Mouse (Mus musculus) forebrain, embryonic 13.5 days (tissue): ENCODE results near the gene Pin4. TPM values are rescaled to one million over a fixed set of nuclear protein-coding genes. Genes with fewer than 3 reads are reported as not detected.

Experiments
- ATAC-seq: fragments of 200-750 bp; cut with Nextera tagmentation; 2 replicates; pipeline ENCODE4 v1.8.0; 2017
- H3K27ac ChIP-seq: fragments of 300-500 bp; sonication (generic); 2 replicates; pipeline ENCODE4 v1.5.1; 2015; ENCODE audit warnings: inconsistent platforms, mild to moderate bottlenecking, moderate library complexity
- H3K27me3 ChIP-seq: fragments of 300-500 bp; sonication (generic); 2 replicates; pipeline ENCODE4 v1.6.1; 2015; ENCODE audit warnings: mild to moderate bottlenecking, inconsistent platforms
- H3K36me3 ChIP-seq: fragments of 300-500 bp; sonication (generic); 2 replicates; pipeline ENCODE4 v1.6.1; 2015; ENCODE audit warnings: mild to moderate bottlenecking, inconsistent platforms; ENCODE audit not compliant: poor library complexity, severe bottlenecking
- H3K4me1 ChIP-seq: fragments of 300-500 bp; sonication (generic); 2 replicates; pipeline ENCODE4 v1.6.1; 2015; ENCODE audit warnings: inconsistent platforms
- H3K4me2 ChIP-seq: fragments of 300-500 bp; sonication (generic); 2 replicates; pipeline ENCODE4 v1.6.1; 2015; ENCODE audit warnings: inconsistent platforms, mild to moderate bottlenecking, moderate library complexity
- H3K4me3 ChIP-seq: fragments of 300-500 bp; sonication (generic); 2 replicates; pipeline ENCODE4 v1.5.1; 2015; ENCODE audit warnings: mild to moderate bottlenecking, inconsistent platforms
- H3K9ac ChIP-seq: fragments of 300-500 bp; sonication (generic); 2 replicates; pipeline ENCODE4 v1.6.1; 2015; ENCODE audit warnings: mild to moderate bottlenecking, inconsistent platforms
- H3K9me3 ChIP-seq: fragments of 300-500 bp; sonication (generic); replicated peaks from 2 replicates; pipeline ENCODE4 v1.6.1; 2016; ENCODE audit warnings: inconsistent platforms
- WGBS: fragments of 180-500 bp; shearing (Covaris S2); methylation state at CpG from one replicate; pipeline ENCODE4 v1.1.7; 2015; 5-methylcytosine and 5-hydroxymethylcytosine counted together
- polyA plus RNA-seq: library from polyadenylated mRNA; unstranded; fragments of >200 nt; fragmentation: Nextera tagmentation; extraction: Ambion mirVana; gene quantifications from 2 replicates; pipeline ENCODE4 v1.2.1, GENCODE M21; 2015

Gene Pin4
- polyA plus RNA-seq = 70.5 and 86.0 TPM in 2 replicates

- Histone ChIP-seq H3K27me3 (no peaks in the 10 kb centered on the region), H3K4me2 (peak within 1 kb of the TSS; percentile 68), H3K4me3 (peak within 1 kb of the TSS; percentile 64), H3K4me1 (peaks cover 9% of the 10 kb centered on the region; the same call in 1 of the 2 replicates), H3K36me3 (peaks cover 9% of the 10 kb centered on the region), H3K27ac (peak within 1 kb of the TSS; percentile 72), H3K9ac (peak within 1 kb of the TSS; percentile 70), H3K9me3 (no peaks in the 10 kb centered on the region)
- ATAC-seq = peak; percentile 99
- WGBS = 20% methylated on average over 30 of the region's 30 CpGs
Measured at GRCm38 (mm10) chrX:102119042-102119864, at the start of gene Pin4. Gene Pin4 (plus strand): TSS chrX:102119447.

- H3K9ac ChIP-seq = peak within 1 kb of the TSS; percentile 77
- H3K36me3 ChIP-seq = no peaks in the 10 kb centered on the region
- 0 out of 2 replicates have a peak, but pooled peaks cover 3% of the 10 kb centered on the region for H3K27me3 ChIP-seq
- H3K4me1 ChIP-seq = peaks cover 45% of the 10 kb centered on the region
- ATAC-seq = peak; percentile 97
- 23% methylated on average over 61 of the region's 61 CpGs for WGBS
- H3K4me2 ChIP-seq = peak within 1 kb of the TSS; percentile 64
- no peaks in the 10 kb centered on the region for H3K9me3 ChIP-seq
- H3K4me3 ChIP-seq = peak within 1 kb of the TSS; percentile 56
- H3K27ac ChIP-seq = peak within 1 kb of the TSS; percentile 87
Measured at GRCm38 (mm10) chrX:102070591-102071471, 48.4 kb upstream of the Pin4 start, which contains the start of gene Rtl5. Gene Rtl5 (minus strand): TSS chrX:102071304.

- Histone ChIP-seq H3K36me3 (no peaks in the 10 kb centered on the region), H3K9ac (peak overlapping the region; percentile 50; the same call in 1 of the 2 replicates), H3K4me1 (peaks cover 42% of the 10 kb centered on the region), H3K27me3 (0 out of 2 replicates have a peak, but pooled peaks cover 3% of the 10 kb centered on the region), H3K4me3 (peak overlapping the region; percentile 56), H3K4me2 (peak overlapping the region; percentile 64), H3K27ac (peak overlapping the region; percentile 87), H3K9me3 (no peaks in the 10 kb centered on the region)
- peak; percentile 52 for ATAC-seq
- 23% methylated on average over 2 of the region's 2 CpGs for WGBS
Measured at GRCm38 (mm10) chrX:102071517-102071916, 47.7 kb upstream of the Pin4 start.

- no peak overlapping the region for H3K4me2 ChIP-seq
- H3K36me3 ChIP-seq = no peaks in the 10 kb centered on the region
- peaks cover 23% of the 10 kb centered on the region for H3K4me1 ChIP-seq
- H3K27me3 ChIP-seq = 0 out of 2 replicates have a peak, but pooled peaks cover 3% of the 10 kb centered on the region
- H3K4me3 ChIP-seq = no peak overlapping the region
- no peak for ATAC-seq
- no peak overlapping the region for H3K9ac ChIP-seq
- WGBS = 75% methylated on average over 14 of the region's 14 CpGs
- no peaks in the 10 kb centered on the region for H3K9me3 ChIP-seq
- no peak overlapping the region for H3K27ac ChIP-seq
Measured at GRCm38 (mm10) chrX:102073605-102074325, 45.5 kb upstream of the Pin4 start.

GRCm38 (mm10) chrX:102074435-102074834 is 44.8 kb upstream of the Pin4 start:
- H3K4me1 ChIP-seq = peaks cover 17% of the 10 kb centered on the region
- H3K27me3 ChIP-seq = 0 out of 2 replicates have a peak, but pooled peaks cover 3% of the 10 kb centered on the region
- no peaks in the 10 kb centered on the region for H3K9me3 ChIP-seq
- H3K27ac ChIP-seq = no peak overlapping the region
- H3K9ac ChIP-seq = no peak overlapping the region
- no peak overlapping the region for H3K4me2 ChIP-seq
- H3K36me3 ChIP-seq = no peaks in the 10 kb centered on the region
- ATAC-seq = no peak
- no peak overlapping the region for H3K4me3 ChIP-seq
- WGBS = 68% methylated on average over 5 of the region's 5 CpGs

- no peak overlapping the region for H3K27ac ChIP-seq
- no peaks in the 10 kb centered on the region for H3K36me3 ChIP-seq
- 85% methylated on average over 4 of the region's 4 CpGs for WGBS
- H3K4me1 ChIP-seq = peaks cover 10% of the 10 kb centered on the region; the same call in 1 of the 2 replicates
- H3K27me3 ChIP-seq = 0 out of 2 replicates have a peak, but pooled peaks cover 3% of the 10 kb centered on the region
- no peak overlapping the region for H3K9ac ChIP-seq
- no peaks in the 10 kb centered on the region for H3K9me3 ChIP-seq
- no peak for ATAC-seq
- no peak overlapping the region for H3K4me3 ChIP-seq
- no peak overlapping the region for H3K4me2 ChIP-seq
Measured at GRCm38 (mm10) chrX:102075158-102075557, 44.1 kb upstream of the Pin4 start.

- ATAC-seq = no peak
- Histone ChIP-seq H3K9me3 (no peaks in the 10 kb centered on the region), H3K36me3 (no peaks in the 10 kb centered on the region), H3K9ac (no peak overlapping the region), H3K4me1 (peaks cover 19% of the 10 kb centered on the region), H3K27me3 (0 out of 2 replicates have a peak, but pooled peaks cover 3% of the 10 kb centered on the region), H3K4me2 (no peak overlapping the region), H3K4me3 (no peak overlapping the region), H3K27ac (no peak overlapping the region)
- 83% methylated on average over 7 of the region's 7 CpGs for WGBS
Measured at GRCm38 (mm10) chrX:102076886-102077765, 42.1 kb upstream of the Pin4 start.

- Histone ChIP-seq H3K4me3 (no peak overlapping the region), H3K36me3 (no peaks in the 10 kb centered on the region), H3K4me1 (peaks cover 27% of the 10 kb centered on the region), H3K9me3 (no peaks in the 10 kb centered on the region), H3K9ac (no peak overlapping the region), H3K27ac (peak overlapping the region; percentile 96), H3K27me3 (no peaks in the 10 kb centered on the region), H3K4me2 (peak overlapping the region; percentile 36; the same call in 1 of the 2 replicates)
- 49% methylated on average over 10 of the region's 10 CpGs for WGBS
- ATAC-seq = peak; percentile 14; the same call in 1 of the 2 replicates
Measured at GRCm38 (mm10) chrX:102081076-102081475, 38.2 kb upstream of the Pin4 start.

- Histone ChIP-seq H3K4me1 (peaks cover 27% of the 10 kb centered on the region), H3K4me2 (peak overlapping the region; percentile 36), H3K9ac (no peak overlapping the region), H3K36me3 (no peaks in the 10 kb centered on the region), H3K4me3 (no peak overlapping the region), H3K9me3 (no peaks in the 10 kb centered on the region), H3K27me3 (no peaks in the 10 kb centered on the region; the same call in 1 of the 2 replicates), H3K27ac (peak overlapping the region; percentile 96)
- 22% methylated on average over 7 of the region's 7 CpGs for WGBS
- ATAC-seq = peak; percentile 97
Measured at GRCm38 (mm10) chrX:102081573-102082279, 37.5 kb upstream of the Pin4 start.

- Histone ChIP-seq H3K9me3 (no peaks in the 10 kb centered on the region), H3K4me2 (peak overlapping the region; percentile 36), H3K36me3 (no peaks in the 10 kb centered on the region), H3K4me1 (peaks cover 27% of the 10 kb centered on the region), H3K9ac (no peak overlapping the region), H3K4me3 (no peak overlapping the region), H3K27ac (peak overlapping the region; percentile 96), H3K27me3 (no peaks in the 10 kb centered on the region; the same call in 1 of the 2 replicates)
- WGBS = 26% methylated on average over 5 of the region's 5 CpGs
- ATAC-seq = peak; percentile 58
Measured at GRCm38 (mm10) chrX:102082340-102082739, 36.9 kb upstream of the Pin4 start.
